Mouse (Mus musculus) embryonic facial prominence, embryonic 14.5 days (tissue): ENCODE results near the gene Fads6. TPM values are rescaled to one million over a fixed set of nuclear protein-coding genes. Genes with fewer than 3 reads are reported as not detected.

Experiments used
- ATAC-seq: fragments of 200-750 bp; cut with Nextera tagmentation; 2 replicates; pipeline ENCODE4 v1.8.0; 2017; ENCODE audit warnings: low read depth, moderate number of reproducible peaks, moderate TSS enrichment
- DNase-seq: peaks from one replicate; pipeline ENCODE4 v3.0.0-alpha.2; 2015; ENCODE audit warnings: low spot score
- H3K27ac ChIP-seq: fragments of 300-500 bp; sonication (generic); replicated peaks from 2 replicates; pipeline ENCODE4 v1.5.1; 2014; ENCODE audit warnings: low read depth, mild to moderate bottlenecking, low read length, moderate library complexity
- H3K27me3 ChIP-seq: fragments of 300-500 bp; sonication (generic); replicated peaks from 2 replicates; pipeline ENCODE4 v1.6.1; 2014; ENCODE audit warnings: low read length; ENCODE audit not compliant: control insufficient read depth, insufficient read depth
- H3K36me3 ChIP-seq: fragments of 300-500 bp; sonication (generic); 2 replicates; pipeline ENCODE4 v1.6.1; 2014; ENCODE audit warnings: low read length, mixed read lengths; ENCODE audit not compliant: control insufficient read depth, insufficient read depth
- H3K4me1 ChIP-seq: fragments of 300-500 bp; sonication (generic); 2 replicates; pipeline ENCODE4 v1.6.1; 2014; ENCODE audit warnings: antibody characterized with exemption, low read length; ENCODE audit not compliant: control insufficient read depth, insufficient read depth
- H3K4me2 ChIP-seq: fragments of 300-500 bp; sonication (generic); 2 replicates; pipeline ENCODE4 v1.6.1; 2014; ENCODE audit warnings: low read depth, mild to moderate bottlenecking, low read length, moderate library complexity, mixed read lengths
- H3K4me3 ChIP-seq: fragments of 300-500 bp; sonication (generic); 2 replicates; pipeline ENCODE4 v1.5.1; 2014; ENCODE audit warnings: low read depth, mild to moderate bottlenecking, low read length
- H3K9ac ChIP-seq: fragments of 300-500 bp; sonication (generic); 2 replicates; pipeline ENCODE4 v1.6.1; 2014; ENCODE audit warnings: low read depth, mild to moderate bottlenecking, low read length, moderate library complexity, mixed read lengths
- H3K9me3 ChIP-seq: fragments of 300-500 bp; sonication (generic); 2 replicates; pipeline ENCODE4 v1.6.1; 2016; ENCODE audit warnings: low read length; ENCODE audit not compliant: control insufficient read depth
- WGBS: fragments of 180-500 bp; shearing (Covaris S2); extraction: QIAGEN DNeasy Blood & Tissue Kit; methylation state at CpG from one replicate; pipeline ENCODE4 v1.1.7; 2014; 5-methylcytosine and 5-hydroxymethylcytosine counted together
- polyA plus RNA-seq: library from polyadenylated mRNA; unstranded; fragments of >200 nt; fragmentation: Nextera tagmentation; extraction: Ambion mirVana; gene quantifications from 2 replicates; pipeline ENCODE4 v1.2.1, GENCODE M21; 2014

Gene Fads6
- polyA plus RNA-seq, 1 experiment from 2014 or later = 0.24 TPM

- no peak overlapping the region for H3K4me3 ChIP-seq
- 68% methylated on average over 9 of the region's 9 CpGs for WGBS
- H3K4me2 ChIP-seq = no peak overlapping the region
- peaks cover 29% of the 10 kb centered on the region for H3K27me3 ChIP-seq
- no peak overlapping the region for H3K9ac ChIP-seq
- no peaks in the 10 kb centered on the region for H3K9me3 ChIP-seq
- H3K27ac ChIP-seq = no peak overlapping the region
- ATAC-seq (no peak), DNase-seq (no peak)
- H3K36me3 ChIP-seq = peaks cover 18% of the 10 kb centered on the region; the same call in 1 of the 2 replicates
- H3K4me1 ChIP-seq = peaks cover 16% of the 10 kb centered on the region
Observed at GRCm38 (mm10) chr11:115271052-115271451, 26.4 kb downstream of the Fads6 start.

GRCm38 (mm10) chr11:115270148-115270861 is 27.2 kb downstream of the Fads6 start:
- peaks cover 11% of the 10 kb centered on the region; the same call in 1 of the 2 replicates for H3K4me1 ChIP-seq
- H3K27ac ChIP-seq = no peak overlapping the region
- peak; percentile 82 for DNase-seq
- 25% methylated on average over 17 of the region's 19 CpGs for WGBS
- no peak overlapping the region for H3K4me3 ChIP-seq
- H3K36me3 ChIP-seq = peaks cover 18% of the 10 kb centered on the region; the same call in 1 of the 2 replicates
- no peak overlapping the region for H3K9ac ChIP-seq
- peaks cover 36% of the 10 kb centered on the region for H3K27me3 ChIP-seq
- no peaks in the 10 kb centered on the region for H3K9me3 ChIP-seq
- H3K4me2 ChIP-seq = no peak overlapping the region
- peak; percentile 32 for ATAC-seq

DNA sequence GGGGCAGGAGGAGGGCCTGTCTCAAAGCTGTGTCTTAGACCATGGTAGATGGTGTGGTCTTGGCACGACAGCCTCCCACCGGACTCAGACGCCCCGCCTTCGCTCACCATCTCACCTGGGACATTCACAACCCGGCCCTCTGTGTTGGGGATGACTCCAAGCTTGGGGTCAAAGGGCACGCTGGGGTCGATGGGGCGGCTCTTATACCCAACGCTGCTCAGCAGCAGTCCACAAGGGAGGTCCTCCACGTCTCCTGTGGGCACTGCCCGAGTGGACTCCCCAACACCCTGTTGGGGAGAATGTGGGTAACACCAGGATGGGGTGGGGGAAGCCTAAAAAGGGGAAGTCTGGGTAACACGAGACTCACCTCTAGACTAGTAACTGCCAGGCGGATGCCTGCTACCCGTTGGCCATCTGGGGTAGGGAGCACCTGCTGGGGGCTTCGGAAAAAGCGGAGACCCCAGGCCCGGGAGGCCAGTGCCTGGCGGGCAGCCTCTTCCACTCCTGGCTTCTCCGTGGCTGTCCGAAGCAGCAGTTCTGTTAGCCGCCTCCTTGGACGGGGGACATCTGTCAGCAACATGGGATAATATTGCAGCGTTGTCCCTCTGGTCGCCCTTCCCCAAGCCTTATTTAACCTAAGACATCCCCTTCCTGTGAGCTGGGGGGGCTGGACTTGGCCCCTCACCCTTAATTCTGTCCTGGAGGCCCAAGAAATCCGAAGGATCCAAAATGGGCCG is 28.0 kb downstream of the Fads6 start:
- peaks cover 44% of the 10 kb centered on the region for H3K27me3 ChIP-seq
- peaks cover 11% of the 10 kb centered on the region; the same call in 1 of the 2 replicates for H3K4me1 ChIP-seq
- H3K36me3 ChIP-seq = peaks cover 18% of the 10 kb centered on the region; the same call in 1 of the 2 replicates
- no peaks in the 10 kb centered on the region for H3K9me3 ChIP-seq
- WGBS = 85% methylated on average over 25 of the region's 27 CpGs
- H3K4me2 ChIP-seq = no peak overlapping the region
- DNase-seq = no peak
- H3K27ac ChIP-seq = no peak overlapping the region
- no peak for ATAC-seq
- H3K9ac ChIP-seq = no peak overlapping the region
- H3K4me3 ChIP-seq = no peak overlapping the region

DNA sequence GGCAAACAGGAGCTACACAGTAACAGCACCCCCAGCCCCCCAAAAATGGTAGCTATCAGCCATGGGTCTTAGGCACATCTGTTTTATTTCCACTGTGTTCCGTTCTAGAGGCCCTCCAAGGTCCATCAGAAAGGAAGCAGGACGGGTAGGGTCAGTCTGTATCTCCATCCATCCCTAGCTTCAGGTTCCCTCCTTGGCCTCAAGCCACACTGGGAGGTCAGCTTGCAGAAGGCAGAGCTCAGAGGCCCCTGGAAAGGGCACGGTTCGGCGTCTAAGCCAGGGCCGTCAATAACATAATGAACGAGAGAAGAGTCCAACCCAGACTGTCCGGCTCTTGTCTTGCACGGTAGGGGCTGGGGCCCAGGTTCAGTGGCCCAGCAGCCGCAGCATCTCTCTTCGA is 29.5 kb downstream of the Fads6 start:
- Histone ChIP-seq H3K9me3 (no peaks in the 10 kb centered on the region), H3K4me3 (no peak overlapping the region), H3K36me3 (peaks cover 18% of the 10 kb centered on the region; the same call in 1 of the 2 replicates), H3K4me2 (no peak overlapping the region), H3K4me1 (peaks cover 11% of the 10 kb centered on the region; the same call in 1 of the 2 replicates), H3K27ac (no peak overlapping the region), H3K9ac (no peak overlapping the region), H3K27me3 (peaks cover 60% of the 10 kb centered on the region)
- WGBS = 78% methylated on average over 11 of the region's 11 CpGs
- DNase-seq = no peak
- ATAC-seq = no peak

GRCm38 (mm10) chr11:115267061-115267883 is 30.2 kb downstream of the Fads6 start, which contains the start of gene Grin2c:
Gene Grin2c (minus strand): TSS chr11:115267243.
- H3K4me3 ChIP-seq = peak within 1 kb of the TSS; percentile 39
- 17% methylated on average over 9 of the region's 50 CpGs for WGBS
- H3K9me3 ChIP-seq = no peaks in the 10 kb centered on the region
- H3K4me1 ChIP-seq = peaks cover 11% of the 10 kb centered on the region; the same call in 1 of the 2 replicates
- peak within 1 kb of the TSS; percentile 59 for H3K9ac ChIP-seq
- peaks cover 18% of the 10 kb centered on the region; the same call in 1 of the 2 replicates for H3K36me3 ChIP-seq
- H3K27me3 ChIP-seq = peaks cover 67% of the 10 kb centered on the region
- DNase-seq (no peak), ATAC-seq (peak; percentile 28; the same call in 1 of the 2 replicates)
- H3K27ac ChIP-seq = no peak within 1 kb of the TSS
- H3K4me2 ChIP-seq = peak within 1 kb of the TSS; percentile 65

DNA sequence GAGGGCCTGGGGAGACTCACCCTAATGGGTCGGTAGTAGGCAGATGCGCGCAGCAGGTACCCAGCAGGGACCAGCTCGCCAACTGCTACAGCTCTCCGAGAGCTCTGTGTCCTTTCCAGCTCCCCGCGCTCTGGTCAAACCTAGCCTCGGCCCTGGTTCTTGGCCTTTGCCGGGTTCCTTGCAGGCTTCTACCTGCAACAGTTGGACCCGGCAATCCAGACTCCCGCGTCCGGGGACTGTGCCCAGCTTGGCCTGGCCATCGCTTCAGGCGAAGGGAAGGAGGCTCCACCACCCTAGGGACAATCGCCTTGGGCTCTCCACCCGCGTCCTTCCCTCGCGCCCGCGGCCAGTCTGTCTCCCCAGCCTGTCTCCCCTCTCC is 31.1 kb downstream of the Fads6 start:
- H3K4me2 ChIP-seq = peak overlapping the region; percentile 65
- H3K9ac ChIP-seq = no peak overlapping the region
- peak overlapping the region; percentile 39 for H3K4me3 ChIP-seq
- DNase-seq = no peak
- no peak for ATAC-seq
- H3K4me1 ChIP-seq = peaks cover 11% of the 10 kb centered on the region; the same call in 1 of the 2 replicates
- H3K36me3 ChIP-seq = peaks cover 18% of the 10 kb centered on the region; the same call in 1 of the 2 replicates
- H3K27ac ChIP-seq = no peak overlapping the region
- no peaks in the 10 kb centered on the region for H3K9me3 ChIP-seq
- H3K27me3 ChIP-seq = peaks cover 76% of the 10 kb centered on the region
- 2% methylated on average over 15 of the region's 22 CpGs for WGBS

GRCm38 (mm10) chr11:115265771-115266399 is 31.6 kb downstream of the Fads6 start:
- peaks cover 11% of the 10 kb centered on the region; the same call in 1 of the 2 replicates for H3K4me1 ChIP-seq
- no peak overlapping the region for H3K27ac ChIP-seq
- WGBS = 3% methylated on average over 18 of the region's 20 CpGs
- H3K36me3 ChIP-seq = peaks cover 18% of the 10 kb centered on the region; the same call in 1 of the 2 replicates
- DNase-seq (no peak), ATAC-seq (no peak)
- peak overlapping the region; percentile 3; the same call in 1 of the 2 replicates for H3K4me3 ChIP-seq
- H3K9me3 ChIP-seq = no peaks in the 10 kb centered on the region
- H3K27me3 ChIP-seq = peaks cover 79% of the 10 kb centered on the region
- H3K4me2 ChIP-seq = peak overlapping the region; percentile 46; the same call in 1 of the 2 replicates
- no peak overlapping the region for H3K9ac ChIP-seq
